Mouse (Mus musculus) heart, adult 2 months (tissue): ENCODE measurements at regions not wholly inside any gene's neighbourhood (a gene's known extent, or its start where the extent isn't known, plus 50 kb on each side); places are given as distances from the start of the nearest gene placed in this dataset.

Experiments used
- DNase-seq, 2 experiments: peaks; one replicate each; pipeline ENCODE4 v3.0.0; 2021
- H3K27ac ChIP-seq: fragments of 200-600 bp; 2 replicates; pipeline ENCODE4 v1.8.1; 2022
- H3K27me3 ChIP-seq: fragments of 200-500 bp; 2 replicates; pipeline ENCODE4 v1.6.1; 2012; ENCODE audit warnings: mild to moderate bottlenecking, low read length, inconsistent platforms, mixed read lengths; ENCODE audit not compliant: control insufficient read depth, insufficient read depth
- H3K36me3 ChIP-seq: fragments of 200-500 bp; 2 replicates; pipeline ENCODE4 v1.6.1; 2012; ENCODE audit warnings: low read length, inconsistent platforms; ENCODE audit not compliant: control insufficient read depth, insufficient read depth
- H3K4me1 ChIP-seq: fragments of 200-500 bp; 2 replicates; pipeline ENCODE4 v1.6.1; 2011; ENCODE audit warnings: low read length; ENCODE audit not compliant: control insufficient read depth, insufficient read depth
- H3K4me3 ChIP-seq: fragments of 200-600 bp; 2 replicates; pipeline ENCODE4 v1.8.1; 2022
- H3K79me2 ChIP-seq: fragments of 200-500 bp; replicated peaks from 2 replicates; pipeline ENCODE4 v1.6.1; 2012; ENCODE audit warnings: mild to moderate bottlenecking, inconsistent platforms, low read length, moderate library complexity, mixed read lengths; ENCODE audit not compliant: control insufficient read depth, insufficient read depth
- H3K9ac ChIP-seq: fragments of 200-500 bp; 2 replicates; pipeline ENCODE4 v1.6.1; 2012; ENCODE audit warnings: low read depth, mild to moderate bottlenecking, control low read depth, inconsistent platforms, low read length, mixed read lengths
- CTCF ChIP-seq: fragments of 200-600 bp; IDR thresholded peaks from 2 replicates; pipeline ENCODE4 v1.8.1; 2022; ENCODE audit warnings: antibody characterized with exemption, mild to moderate bottlenecking, moderate library complexity
- EP300 ChIP-seq: fragments of 200-500 bp; IDR thresholded peaks from 2 replicates; pipeline ENCODE4 v1.6.1; 2011; ENCODE audit warnings: low read depth, low read length, control low read depth; ENCODE audit not compliant: insufficient read depth
- POLR2A ChIP-seq: fragments of 200-500 bp; IDR thresholded peaks from 2 replicates; pipeline ENCODE4 v1.6.1; 2011; ENCODE audit warnings: mild to moderate bottlenecking, low read depth, low read length, control low read depth; ENCODE audit not compliant: insufficient read depth
- WGBS: fragments of 180-500 bp; shearing (Covaris S2); methylation state at CpG from one replicate; pipeline ENCODE4 v1.1.7; 2018; 5-methylcytosine and 5-hydroxymethylcytosine counted together
- intact Hi-C: fragments of 180-260 bp; cut with DNase I; formaldehyde crosslinking; loops from one replicate; pipeline ENCODE4 v1.15.1; 2025

DNA sequence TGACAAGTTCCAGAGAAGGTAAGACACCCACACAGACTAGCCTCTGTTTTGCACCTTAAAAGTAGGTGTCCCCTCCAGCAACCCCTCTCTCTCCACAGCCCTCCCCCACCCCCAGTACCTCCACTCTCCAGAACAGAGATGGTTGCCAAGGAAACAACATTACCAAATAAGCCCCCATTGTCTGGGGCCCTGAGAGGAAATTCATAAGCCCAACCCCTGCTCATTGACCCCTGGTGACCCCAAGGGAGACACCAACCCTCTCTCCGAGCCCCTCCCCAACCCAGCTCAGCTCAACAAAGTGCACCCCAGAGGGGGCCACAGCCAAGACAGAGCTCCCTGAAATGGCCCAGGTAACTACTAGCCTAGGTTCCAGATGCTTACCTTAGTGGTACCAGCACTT lies 96.3 kb downstream of the Cryba4 start:
- DNase-seq = no peak
- WGBS = 69% methylated on average over 1 of the region's 1 CpGs
- TF ChIP-seq POLR2A (no peak), EP300 (no peak), CTCF (no peak)
- intact Hi-C loops = loop anchor here (10.0 kb wide), 1 partner anchor 471 kb away; no protein-coding TSS in a partner anchor
- Histone ChIP-seq H3K36me3 (no peaks in the 10 kb centered on the region), H3K79me2 (no peaks in the 10 kb centered on the region), H3K27ac (no peak overlapping the region), H3K4me1 (no peaks in the 10 kb centered on the region), H3K9ac (no peak overlapping the region), H3K4me3 (no peak overlapping the region), H3K27me3 (no peaks in the 10 kb centered on the region; the same call in 1 of the 2 replicates)

GRCm38 (mm10) chr5:112166410-112167175 lies 85.7 kb downstream of the Cryba4 start:
- 77% methylated on average over 11 of the region's 11 CpGs for WGBS
- Histone ChIP-seq H3K27me3 (no peaks in the 10 kb centered on the region; the same call in 1 of the 2 replicates), H3K27ac (no peak overlapping the region), H3K4me3 (no peak overlapping the region), H3K4me1 (no peaks in the 10 kb centered on the region), H3K9ac (no peak overlapping the region), H3K79me2 (no peaks in the 10 kb centered on the region), H3K36me3 (no peaks in the 10 kb centered on the region)
- DNase-seq = no peak
- no peak for TF ChIP-seq EP300
- TF ChIP-seq CTCF = no peak
- TF ChIP-seq POLR2A = no peak
- intact Hi-C loops = no loop called here

GRCm38 (mm10) chr5:112167790-112168189 lies 84.5 kb downstream of the Cryba4 start:
- no peak for TF ChIP-seq POLR2A
- no peak for TF ChIP-seq EP300
- no peak for TF ChIP-seq CTCF
- no peaks in the 10 kb centered on the region for H3K36me3 ChIP-seq
- 87% methylated on average over 10 of the region's 10 CpGs for WGBS
- DNase-seq = no peak
- H3K4me3 ChIP-seq = no peak overlapping the region
- no peaks in the 10 kb centered on the region; the same call in 1 of the 2 replicates for H3K27me3 ChIP-seq
- no peak overlapping the region for H3K9ac ChIP-seq
- no peaks in the 10 kb centered on the region for H3K79me2 ChIP-seq
- H3K27ac ChIP-seq = no peak overlapping the region
- H3K4me1 ChIP-seq = no peaks in the 10 kb centered on the region
- intact Hi-C loops = no loop called here

DNA sequence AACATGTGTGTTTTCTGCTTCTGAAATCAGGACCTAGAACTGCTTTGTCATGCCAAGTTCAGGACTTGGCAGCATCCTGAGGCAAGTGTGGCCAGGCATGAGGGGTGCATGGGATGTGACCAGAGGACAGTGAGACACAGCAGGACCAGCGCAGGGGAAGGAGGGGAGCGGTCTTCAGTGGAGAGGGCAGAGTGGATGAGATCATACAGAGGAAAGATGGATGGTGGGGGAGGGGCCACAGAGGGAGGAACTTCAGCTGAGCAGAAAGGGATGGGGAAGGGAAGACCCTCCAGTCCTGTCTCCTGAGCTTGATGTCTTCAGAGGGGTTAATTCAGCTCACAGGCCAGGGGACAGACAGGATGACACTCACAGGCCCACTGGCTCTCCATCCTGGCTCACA lies 81.0 kb downstream of the Cryba4 start:
- TF ChIP-seq POLR2A = no peak
- TF ChIP-seq CTCF = no peak
- TF ChIP-seq EP300 = no peak

GRCm38 (mm10) chr5:112179213-112180057 lies 72.9 kb downstream of the Cryba4 start:
- intact Hi-C loops = no loop called here
- 9% methylated on average over 25 of the region's 25 CpGs for WGBS
- Histone ChIP-seq H3K27ac (no peak overlapping the region), H3K4me3 (no peak overlapping the region), H3K9ac (no peak overlapping the region), H3K27me3 (peaks cover 1% of the 10 kb centered on the region; the same call in 1 of the 2 replicates), H3K36me3 (no peaks in the 10 kb centered on the region), H3K4me1 (no peaks in the 10 kb centered on the region), H3K79me2 (no peaks in the 10 kb centered on the region)
- peak; percentile 8 to 49 for DNase-seq
- no peak for TF ChIP-seq EP300
- TF ChIP-seq CTCF = peak; percentile 67

More for the DNA sequence above, 81.0 kb downstream of the Cryba4 start:
- Histone ChIP-seq H3K79me2 (no peaks in the 10 kb centered on the region), H3K9ac (no peak overlapping the region), H3K27me3 (no peaks in the 10 kb centered on the region; the same call in 1 of the 2 replicates), H3K36me3 (no peaks in the 10 kb centered on the region), H3K4me3 (no peak overlapping the region), H3K27ac (no peak overlapping the region), H3K4me1 (no peaks in the 10 kb centered on the region)
- DNase-seq = no peak
- 71% methylated on average over 2 of the region's 2 CpGs for WGBS
- intact Hi-C loops = no loop called here

DNA sequence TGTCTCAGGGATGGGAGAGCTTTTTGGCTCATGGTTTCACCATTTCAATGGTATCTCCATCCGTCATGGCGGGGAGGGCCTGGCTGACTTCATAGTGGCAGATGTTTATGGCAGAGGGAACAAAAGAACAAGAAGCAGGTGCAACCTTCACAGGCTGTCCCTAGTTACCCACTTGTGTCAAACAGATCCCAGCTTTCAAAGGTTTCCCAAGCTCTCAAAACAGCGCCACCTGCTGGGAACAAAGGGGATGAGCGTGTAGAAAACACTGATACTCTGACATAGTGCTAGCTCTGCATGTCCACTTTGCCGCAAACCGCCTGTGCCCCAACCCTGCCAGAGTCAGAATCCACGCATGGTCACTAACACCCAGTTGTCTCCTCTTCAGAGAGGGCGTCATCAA lies 69.5 kb downstream of the Cryba4 start:
- Histone ChIP-seq H3K27me3 (peaks cover 1% of the 10 kb centered on the region; the same call in 1 of the 2 replicates), H3K36me3 (no peaks in the 10 kb centered on the region), H3K79me2 (no peaks in the 10 kb centered on the region), H3K4me3 (no peak overlapping the region), H3K9ac (no peak overlapping the region), H3K27ac (no peak overlapping the region), H3K4me1 (no peaks in the 10 kb centered on the region)
- 49% methylated on average over 8 of the region's 8 CpGs for WGBS
- intact Hi-C loops = no loop called here
- DNase-seq = no peak
- TF ChIP-seq POLR2A = no peak
- peak; percentile 64 for TF ChIP-seq CTCF
